Mouse (Mus musculus) midbrain, postnatal 0 days (tissue): ENCODE results near the gene Tmem208. TPM values are rescaled to one million over a fixed set of nuclear protein-coding genes. Genes with fewer than 3 reads are reported as not detected.

Source experiments
- ATAC-seq: fragments of 200-750 bp; cut with Nextera tagmentation; 2 replicates; pipeline ENCODE4 v1.8.0; 2017; ENCODE audit warnings: moderate number of reproducible peaks, mild to moderate bottlenecking, moderate TSS enrichment, moderate library complexity; ENCODE audit not compliant: low FRiP score
- DNase-seq: peaks from one replicate; pipeline ENCODE4 v3.0.0-alpha.2; 2015; ENCODE audit warnings: low spot score
- H3K27ac ChIP-seq: fragments of 300-500 bp; sonication (generic); 2 replicates; pipeline ENCODE4 v1.5.1; 2014; ENCODE audit warnings: low read depth, mild to moderate bottlenecking, low read length, mixed read lengths
- H3K27me3 ChIP-seq: fragments of 300-500 bp; sonication (generic); 2 replicates; pipeline ENCODE4 v1.6.1; 2014; ENCODE audit warnings: low read length, control low read depth, mixed read lengths; ENCODE audit not compliant: insufficient read depth
- H3K36me3 ChIP-seq: fragments of 300-500 bp; sonication (generic); 2 replicates; pipeline ENCODE4 v1.6.1; 2014; ENCODE audit warnings: low read length, control low read depth, mixed read lengths; ENCODE audit not compliant: insufficient read depth
- H3K4me1 ChIP-seq: fragments of 300-500 bp; sonication (generic); 2 replicates; pipeline ENCODE4 v1.6.1; 2014; ENCODE audit warnings: mild to moderate bottlenecking, control low read depth, antibody characterized with exemption, low read length, mixed read lengths; ENCODE audit not compliant: insufficient read depth
- H3K4me2 ChIP-seq: fragments of 300-500 bp; sonication (generic); 2 replicates; pipeline ENCODE4 v1.6.1; 2014; ENCODE audit warnings: low read depth, mild to moderate bottlenecking, low read length, mixed read lengths; ENCODE audit not compliant: poor library complexity, severe bottlenecking
- H3K4me3 ChIP-seq: fragments of 300-500 bp; sonication (generic); 2 replicates; pipeline ENCODE4 v1.5.1; 2014; ENCODE audit warnings: low read depth, mild to moderate bottlenecking, low read length, moderate library complexity
- H3K9ac ChIP-seq: fragments of 300-500 bp; sonication (generic); replicated peaks from 2 replicates; pipeline ENCODE4 v1.6.1; 2014; ENCODE audit warnings: mild to moderate bottlenecking, low read length, moderate library complexity, mixed read lengths; ENCODE audit not compliant: poor library complexity, severe bottlenecking
- H3K9me3 ChIP-seq: fragments of 300-500 bp; sonication (generic); 2 replicates; pipeline ENCODE4 v1.6.1; 2016; ENCODE audit warnings: low read length, control low read depth
- CTCF ChIP-seq: IDR thresholded peaks from 2 replicates; pipeline ENCODE4 v1.5.1; 2016; ENCODE audit warnings: antibody characterized with exemption, mild to moderate bottlenecking
- WGBS: fragments of 180-500 bp; shearing (Covaris S2); extraction: QIAGEN DNeasy Blood & Tissue Kit; methylation state at CpG from one replicate; pipeline ENCODE4 v1.1.7; 2014; 5-methylcytosine and 5-hydroxymethylcytosine counted together
- polyA plus RNA-seq: library from polyadenylated mRNA; unstranded; fragments of >200 nt; fragmentation: Nextera tagmentation; extraction: Ambion mirVana; gene quantifications from 2 replicates; pipeline ENCODE4 v1.2.1, GENCODE M21; 2015
- total RNA-seq: library from RNA; depleted of rRNA; stranded (reverse); fragments of >200 nt; gene quantifications from 2 replicates; pipeline ENCODE4 v1.2.3, GENCODE M21; 2014

Gene Tmem208
- total and polyA plus RNA-seq, 2 experiments from 2014 or later, result 88.4 to 129 TPM

GRCm38 (mm10) chr8:105338992-105339391, 12.8 kb downstream of the Tmem208 start:
- no peak overlapping the region for H3K4me3 ChIP-seq
- H3K9me3 ChIP-seq, result no peaks in the 10 kb centered on the region
- H3K4me2 ChIP-seq, result no peak overlapping the region
- DNase-seq, result no peak
- WGBS, result 65% methylated on average over 4 of the region's 4 CpGs
- H3K27me3 ChIP-seq, result no peaks in the 10 kb centered on the region
- H3K9ac ChIP-seq, result no peak overlapping the region
- H3K36me3 ChIP-seq, result peaks cover 4% of the 10 kb centered on the region; the same call in 1 of the 2 replicates
- H3K27ac ChIP-seq, result no peak overlapping the region
- H3K4me1 ChIP-seq, result no peaks in the 10 kb centered on the region
- TF ChIP-seq CTCF, result no peak
- ATAC-seq, result no peak

GRCm38 (mm10) chr8:105339886-105340635, 13.9 kb downstream of the Tmem208 start:
- ATAC-seq (no peak), DNase-seq (no peak)

GRCm38 (mm10) chr8:105341399-105341798, 15.2 kb downstream of the Tmem208 start:
- no peak overlapping the region for H3K27ac ChIP-seq
- WGBS, result 38% methylated on average over 8 of the region's 8 CpGs
- H3K36me3 ChIP-seq, result no peaks in the 10 kb centered on the region
- H3K4me3 ChIP-seq, result no peak overlapping the region
- H3K4me2 ChIP-seq, result no peak overlapping the region
- no peak for TF ChIP-seq CTCF
- no peaks in the 10 kb centered on the region for H3K9me3 ChIP-seq
- no peak overlapping the region for H3K9ac ChIP-seq
- DNase-seq (peak; percentile 61), ATAC-seq (no peak)
- H3K27me3 ChIP-seq, result no peaks in the 10 kb centered on the region
- no peaks in the 10 kb centered on the region for H3K4me1 ChIP-seq

More at GRCm38 (mm10) chr8:105339886-105340635, 13.9 kb downstream of the Tmem208 start:
- H3K4me3 ChIP-seq, result no peak overlapping the region
- no peaks in the 10 kb centered on the region for H3K9me3 ChIP-seq
- H3K4me2 ChIP-seq, result no peak overlapping the region
- WGBS, result 85% methylated on average over 6 of the region's 6 CpGs
- no peaks in the 10 kb centered on the region for H3K36me3 ChIP-seq
- TF ChIP-seq CTCF, result no peak
- no peak overlapping the region for H3K9ac ChIP-seq
- H3K4me1 ChIP-seq, result no peaks in the 10 kb centered on the region
- H3K27me3 ChIP-seq, result no peaks in the 10 kb centered on the region
- H3K27ac ChIP-seq, result no peak overlapping the region

GRCm38 (mm10) chr8:105342768-105343167, 16.6 kb downstream of the Tmem208 start:
- H3K9me3 ChIP-seq, result no peaks in the 10 kb centered on the region
- 0 out of 2 replicates have a peak, but pooled peaks cover 2% of the 10 kb centered on the region for H3K4me1 ChIP-seq
- 85% methylated on average over 4 of the region's 4 CpGs for WGBS
- H3K9ac ChIP-seq, result no peak overlapping the region
- no peak for TF ChIP-seq CTCF
- no peaks in the 10 kb centered on the region for H3K27me3 ChIP-seq
- H3K4me2 ChIP-seq, result no peak overlapping the region
- no peak overlapping the region for H3K27ac ChIP-seq
- DNase-seq (no peak), ATAC-seq (no peak)
- H3K4me3 ChIP-seq, result no peak overlapping the region
- H3K36me3 ChIP-seq, result no peaks in the 10 kb centered on the region

GRCm38 (mm10) chr8:105343791-105344574, 17.8 kb downstream of the Tmem208 start:
- no peak for TF ChIP-seq CTCF
- H3K9me3 ChIP-seq, result no peaks in the 10 kb centered on the region
- no peaks in the 10 kb centered on the region for H3K36me3 ChIP-seq
- ATAC-seq (no peak), DNase-seq (no peak)
- 73% methylated on average over 8 of the region's 8 CpGs for WGBS
- H3K27me3 ChIP-seq, result no peaks in the 10 kb centered on the region
- H3K4me1 ChIP-seq, result 0 out of 2 replicates have a peak, but pooled peaks cover 2% of the 10 kb centered on the region
- no peak overlapping the region for H3K27ac ChIP-seq
- H3K4me2 ChIP-seq, result no peak overlapping the region
- no peak overlapping the region for H3K4me3 ChIP-seq
- no peak overlapping the region for H3K9ac ChIP-seq
